ENCODE assay signal across 19 mouse cellular contexts in the genomic region with DNA sequence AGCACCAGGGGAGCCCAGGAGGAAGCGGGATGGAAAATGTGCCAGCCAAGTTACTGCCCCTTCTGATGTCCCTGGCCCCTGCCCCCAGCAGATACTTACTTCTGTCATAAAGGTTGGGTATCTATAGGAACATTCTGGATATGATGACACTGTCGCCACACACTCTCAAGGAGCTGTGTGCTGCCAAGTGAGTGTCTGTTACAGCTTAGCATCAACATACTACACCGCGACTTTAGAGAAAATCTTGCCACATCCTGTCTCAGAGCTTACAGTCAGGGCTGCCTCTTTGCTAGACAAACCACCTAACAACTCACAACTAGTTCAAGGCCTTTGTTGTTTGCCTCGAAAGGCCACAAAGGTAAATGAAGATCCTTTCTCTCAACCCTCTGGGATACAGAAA.
A peak's percentile ranks its signal among the peaks of the same experiment; 100 is the strongest.
DNase-seq lines count a peak whose midpoint lies in the region; TF ChIP-seq lines count a peak whose summit lies in the region.
"Had no signal": no experiment of that assay in that cellular context is flagged by ENCODE, and none has a peak within 500 bp of the region (broad histone marks: within the 10 kb centered on the region; RNA-seq: fewer than 3 reads in every experiment).

No protein-coding gene starts in this region.

- peak; percentile 48 for DNase-seq in thymus, adult 2 months
- DNase-seq in thymus, postnatal 4 days, result no peak
- DNase-seq in naive thymus-derived CD4-positive, alpha-beta T cell, adult 2 months (ENCODE audit: low read depth), result peak; percentile 85
- peak; percentile 52 for DNase-seq in thymus, postnatal 25 days
- DNase-seq in adrenal gland, postnatal 25 days, result no peak
- DNase-seq in cerebellum, postnatal 36 days, result no peak
- no peak for DNase-seq in urinary bladder, postnatal 4 days (ENCODE audit: low spot score in 2 of 2)
- DNase-seq: cerebellum, postnatal 14 days; gastrocnemius, postnatal 10 days; liver; right cerebral cortex, postnatal 14 days had no signal

- no peak for TF ChIP-seq CTCF in thymus, adult 2 months (IDR thresholded peaks at IDR 0.05; ENCODE audit: borderline replicate concordance, control insufficient read depth, extremely low read depth, insufficient read depth, low read length, poor library complexity)
- no peak for TF ChIP-seq CTCF in bone marrow, adult 2 months (IDR thresholded peaks at IDR 0.05; ENCODE audit: control insufficient read depth, insufficient read depth, low read length)

- H3K27ac ChIP-seq in thymus, adult 2 months (ENCODE audit: control insufficient read depth, insufficient read depth, low read length), result peak overlapping the region; percentile 94
- H3K27ac ChIP-seq in bone marrow, adult 2 months (ENCODE audit: control insufficient read depth, insufficient read depth, low read depth, low read length, poor library complexity), result 0 out of 2 replicates have a peak overlapping the region, but pooled peaks have one; percentile 20
- H3K27ac ChIP-seq: embryonic facial prominence, embryonic 10.5 days; hindbrain, embryonic 12.5 days; intestine, embryonic 15.5 days; kidney, embryonic 15.5 days; macrophage; midbrain, embryonic 15.5 days; neural tube, embryonic 12.5 days had no signal

- H3K4me1 ChIP-seq in thymus, adult 2 months (replicated peaks; ENCODE audit: control insufficient read depth, insufficient read depth, low read length), result peaks cover 35% of the 10 kb centered on the region
- peaks cover 4% of the 10 kb centered on the region for H3K4me1 ChIP-seq in bone marrow, adult 2 months (ENCODE audit: control insufficient read depth, insufficient read depth, low read length)
- H3K4me1 ChIP-seq: hindbrain, embryonic 12.5 days; intestine, embryonic 15.5 days; kidney, embryonic 15.5 days; midbrain, embryonic 15.5 days; neural tube, embryonic 12.5 days had no signal

- TF ChIP-seq POLR2A in thymus, adult 2 months (IDR thresholded peaks at IDR 0.05; ENCODE audit: control insufficient read depth, extremely low read depth, insufficient read depth, low read length, poor library complexity), result no peak
- TF ChIP-seq POLR2A in bone marrow, adult 2 months (IDR thresholded peaks at IDR 0.05; ENCODE audit: borderline replicate concordance, control insufficient read depth, low read depth, low read length), result no peak

- no peaks in the 10 kb centered on the region for H3K36me3 ChIP-seq in thymus, adult 2 months (ENCODE audit: control insufficient read depth, insufficient read depth, low read length)
- H3K36me3 ChIP-seq: embryonic facial prominence, embryonic 10.5 days; hindbrain, embryonic 12.5 days; intestine, embryonic 15.5 days; kidney, embryonic 15.5 days; midbrain, embryonic 15.5 days; neural tube, embryonic 12.5 days had no signal

- WGBS in thymus, adult 2 months, result 17% methylated on average over 5 of the region's 5 CpGs
- WGBS in bone marrow, adult 2 months, result 58% methylated on average over 5 of the region's 5 CpGs

- no peaks in the 10 kb centered on the region for H3K27me3 ChIP-seq in thymus, adult 2 months (ENCODE audit: control insufficient read depth, insufficient read depth, low read length)
- H3K27me3 ChIP-seq: hindbrain, embryonic 12.5 days; intestine, embryonic 15.5 days; kidney, embryonic 15.5 days; midbrain, embryonic 15.5 days; neural tube, embryonic 12.5 days had no signal

- H3K4me3 ChIP-seq in thymus, adult 2 months (ENCODE audit: control insufficient read depth, insufficient read depth, low read length), result peak overlapping the region; percentile 24; the same call in 1 of the 2 replicates
- H3K4me3 ChIP-seq in bone marrow, adult 2 months (replicated peaks; ENCODE audit: control insufficient read depth, low read depth, low read length), result no peak overlapping the region
- H3K4me3 ChIP-seq: embryonic facial prominence, embryonic 10.5 days; hindbrain, embryonic 12.5 days; intestine, embryonic 15.5 days; kidney, embryonic 15.5 days; midbrain, embryonic 15.5 days; neural tube, embryonic 12.5 days had no signal

Comparison
In these comparisons a context has a peak if more than half of its experiments do, and no peak if none do; other contexts are left out.
1. DNase-seq: peak in thymus, adult 2 months (single experiment), naive thymus-derived CD4-positive, alpha-beta T cell, adult 2 months (single experiment) and thymus, postnatal 25 days (single experiment); none in thymus, postnatal 4 days (single experiment), adrenal gland, postnatal 25 days (single experiment), cerebellum, postnatal 36 days (0 of 2) and urinary bladder, postnatal 4 days (0 of 2).